Comparison of ENCODE assay signal across 15 mouse cellular contexts in the genomic region with DNA sequence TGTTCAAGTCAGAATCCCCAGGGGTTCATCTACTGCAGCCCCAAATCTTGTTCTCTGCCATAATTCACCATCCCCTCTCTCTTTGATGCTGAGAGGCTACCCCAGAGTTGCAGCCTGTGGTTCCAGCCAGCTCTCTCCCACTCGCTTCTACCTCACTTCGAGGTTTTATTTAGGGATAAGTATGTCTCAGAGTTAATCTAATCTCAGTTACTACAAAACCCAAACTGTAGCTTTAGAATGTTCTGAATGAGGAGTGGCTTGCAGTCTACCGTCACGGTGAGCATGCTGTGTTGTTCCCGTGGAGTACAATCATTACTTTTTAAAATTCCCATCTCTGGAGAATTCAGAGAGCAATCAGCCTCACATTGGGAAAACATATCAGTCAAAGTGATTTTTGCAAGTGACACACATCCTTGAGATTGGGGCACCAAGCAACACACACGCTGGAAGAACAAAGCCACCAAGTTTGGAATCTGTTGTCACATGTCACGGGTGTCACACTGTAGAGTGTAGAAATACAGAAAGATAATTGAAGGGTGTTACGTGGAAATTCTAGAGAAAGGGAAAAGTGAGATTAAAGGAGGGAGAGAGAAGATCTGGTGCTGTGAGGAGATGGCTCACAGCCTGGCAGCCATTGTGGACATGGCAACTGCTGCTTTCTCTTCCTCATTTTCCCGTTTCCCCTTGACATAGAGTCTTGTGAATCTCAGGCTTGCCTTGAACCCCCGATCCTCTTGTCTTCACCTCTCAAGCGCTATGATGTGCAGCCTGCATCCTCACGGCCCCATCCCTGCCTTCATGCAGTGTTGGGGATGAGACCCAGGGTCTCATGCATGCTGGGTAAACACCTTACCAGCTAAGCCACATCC.
"Had no signal": no experiment of that assay in that cellular context is flagged by ENCODE, and none has a peak within 500 bp of the region (broad histone marks: within the 10 kb centered on the region; RNA-seq: fewer than 3 reads in every experiment).

No protein-coding gene starts in this region.

- H3K27me3 ChIP-seq: limb, embryonic 12.5 days; liver, embryonic 13.5 days; lung, embryonic 15.5 days; stomach, embryonic 15.5 days had no signal

- H3K36me3 ChIP-seq: limb, embryonic 12.5 days; liver, embryonic 13.5 days; lung, embryonic 15.5 days; stomach, embryonic 15.5 days had no signal

- ATAC-seq: liver, postnatal 0 days had no signal

- H3K4me2 ChIP-seq: limb, embryonic 12.5 days; liver, embryonic 13.5 days; lung, embryonic 15.5 days; stomach, embryonic 15.5 days had no signal

- DNase-seq: kidney, postnatal 10 days; kidney, postnatal 4 days; liver; liver, embryonic 13.5 days; liver, postnatal 0 days; lung, postnatal 14 days; midbrain, embryonic 14.5 days; right cerebral cortex, postnatal 25 days; thymus, adult 2 months; thymus, postnatal 25 days had no signal

- H3K9me3 ChIP-seq: limb, embryonic 12.5 days; liver, embryonic 13.5 days; lung, embryonic 15.5 days; stomach, embryonic 15.5 days had no signal

- H3K9ac ChIP-seq: limb, embryonic 12.5 days; liver, embryonic 13.5 days; liver, postnatal 0 days; lung, embryonic 15.5 days; stomach, embryonic 15.5 days had no signal

- H3K27ac ChIP-seq: layer of hippocampus, adult 2 months; limb, embryonic 12.5 days; liver, embryonic 13.5 days; lung, embryonic 15.5 days; macrophage; stomach, embryonic 15.5 days had no signal

- H3K4me3 ChIP-seq: layer of hippocampus, adult 2 months; limb, embryonic 12.5 days; liver, embryonic 13.5 days; lung, embryonic 15.5 days; stomach, embryonic 15.5 days had no signal

- H3K4me1 ChIP-seq: limb, embryonic 12.5 days; liver, embryonic 13.5 days; stomach, embryonic 15.5 days had no signal
